Mouse (Mus musculus) ES-E14 (cell line): ENCODE data around the gene Chrdl1.

ENCODE experiments used
- CHD2 ChIP-seq: IDR thresholded peaks from 2 replicates; pipeline ENCODE4 v1.6.1; 2014; ENCODE audit warnings: mild to moderate bottlenecking, low read depth, low read length, inconsistent platforms
- HCFC1 ChIP-seq: IDR thresholded peaks from 2 replicates; pipeline ENCODE4 v1.6.1; 2012; ENCODE audit warnings: low read length, inconsistent platforms, borderline replicate concordance; ENCODE audit not compliant: insufficient read depth
- MAFK ChIP-seq: IDR thresholded peaks from 2 replicates; pipeline ENCODE4 v1.6.1; 2014; ENCODE audit warnings: mild to moderate bottlenecking, low read depth, low read length, inconsistent platforms; ENCODE audit not compliant: insufficient read depth
- ZC3H11A ChIP-seq: IDR thresholded peaks from 2 replicates; pipeline ENCODE4 v1.6.1; 2012; ENCODE audit warnings: low read depth, mild to moderate bottlenecking, inconsistent platforms, low read length, borderline replicate concordance
- ZNF384 ChIP-seq: IDR thresholded peaks from 2 replicates; pipeline ENCODE4 v1.6.1; 2012; ENCODE audit warnings: low read depth, low read length, inconsistent platforms

DNA sequence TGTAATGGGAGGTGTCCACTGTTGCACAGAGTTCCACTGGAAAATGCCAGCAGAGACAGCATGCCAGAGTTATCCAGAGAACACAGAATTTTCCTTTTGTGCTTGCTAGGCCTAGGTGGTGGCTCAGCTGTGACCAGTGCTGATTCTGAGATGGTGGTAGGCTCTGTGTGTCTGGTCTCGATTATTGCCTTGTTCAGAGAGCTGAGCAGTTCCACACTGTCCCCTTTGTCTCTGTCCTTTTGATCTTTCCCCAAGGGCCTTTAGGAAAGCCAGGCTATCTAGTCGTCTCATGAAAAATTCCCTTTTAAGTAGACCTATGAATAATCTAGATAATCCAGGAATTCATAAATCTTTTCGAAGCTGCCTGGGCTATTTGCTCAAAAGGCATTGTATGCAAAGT lies 47.3 kb downstream of the Chrdl1 start:
- TF ChIP-seq CHD2 (no peak), ZC3H11A (no peak), ZNF384 (no peak), MAFK (no peak), HCFC1 (no peak)
